Mouse (Mus musculus) erythroblast, embryonic 14.5 days (primary cell): ENCODE data around the gene Gm3015.
"Not testable (repeated sequence)": the region's sequence is repeated elsewhere in the genome, so short reads cannot be mapped to it uniquely, and the experiment has no call there.

Experiments used
- GATA1 ChIP-seq: IDR thresholded peaks from 2 replicates; pipeline ENCODE4 v1.6.1; 2012; ENCODE audit warnings: low read length, inconsistent platforms, mixed read lengths
- TAL1 ChIP-seq: IDR thresholded peaks from 3 replicates; pipeline ENCODE4 v1.6.1; 2012; ENCODE audit warnings: low read length, inconsistent platforms, mixed read lengths

GRCm38 (mm10) chr14:42768721-42769120 is at the start of gene Gm3015:
- not testable (repeated sequence) for TF ChIP-seq TAL1, GATA1
